Mouse (Mus musculus) lung, embryonic 16.5 days (tissue): ENCODE data around the gene Mcl1. TPM values are rescaled to one million over a fixed set of nuclear protein-coding genes. Genes with fewer than 3 reads are reported as not detected.

Experiments
- ATAC-seq: fragments of 200-750 bp; cut with Nextera tagmentation; 2 replicates; pipeline ENCODE4 v1.8.0; 2017; ENCODE audit warnings: low read depth, mild to moderate bottlenecking, moderate library complexity
- H3K27ac ChIP-seq: fragments of 300-500 bp; sonication (generic); 2 replicates; pipeline ENCODE4 v1.5.1; 2014; ENCODE audit warnings: mild to moderate bottlenecking, control low read depth, low read length
- H3K27me3 ChIP-seq: fragments of 300-500 bp; sonication (generic); 2 replicates; pipeline ENCODE4 v1.6.1; 2014; ENCODE audit warnings: low read depth, low read length, mixed read lengths; ENCODE audit not compliant: control insufficient read depth, insufficient read depth
- H3K36me3 ChIP-seq: fragments of 300-500 bp; sonication (generic); 2 replicates; pipeline ENCODE4 v1.6.1; 2014; ENCODE audit warnings: low read length; ENCODE audit not compliant: control insufficient read depth, insufficient read depth
- H3K4me1 ChIP-seq: fragments of 300-500 bp; sonication (generic); replicated peaks from 2 replicates; pipeline ENCODE4 v1.6.1; 2014; ENCODE audit warnings: low read length, mixed read lengths; ENCODE audit not compliant: control insufficient read depth, insufficient read depth
- H3K4me2 ChIP-seq: fragments of 300-500 bp; sonication (generic); 2 replicates; pipeline ENCODE4 v1.6.1; 2014; ENCODE audit warnings: low read depth, low read length, control low read depth
- H3K4me3 ChIP-seq: fragments of 300-500 bp; sonication (generic); 2 replicates; pipeline ENCODE4 v1.5.1; 2014; ENCODE audit warnings: mild to moderate bottlenecking, low read length, control low read depth
- H3K9ac ChIP-seq: fragments of 300-500 bp; sonication (generic); 2 replicates; pipeline ENCODE4 v1.6.1; 2014; ENCODE audit warnings: low read length, control low read depth
- H3K9me3 ChIP-seq: fragments of 300-500 bp; sonication (generic); 2 replicates; pipeline ENCODE4 v1.6.1; 2016; ENCODE audit warnings: low read length; ENCODE audit not compliant: control insufficient read depth
- WGBS: fragments of 180-500 bp; shearing (Covaris S2); extraction: QIAGEN DNeasy Blood & Tissue Kit; methylation state at CpG from one replicate; pipeline ENCODE4 v1.1.7; 2014; 5-methylcytosine and 5-hydroxymethylcytosine counted together
- polyA plus RNA-seq: library from polyadenylated mRNA; unstranded; fragments of >200 nt; fragmentation: Nextera tagmentation; extraction: Ambion mirVana; gene quantifications from 2 replicates; pipeline ENCODE4 v1.2.1, GENCODE M21; 2015

Gene Mcl1
- polyA plus RNA-seq, 1 experiment from 2014 or later, result 31.7 TPM

GRCm38 (mm10) chr3:95645313-95646235 lies 13.0 kb upstream of the Mcl1 start:
- Histone ChIP-seq H3K4me3 (no peak overlapping the region), H3K27ac (no peak overlapping the region), H3K36me3 (no peaks in the 10 kb centered on the region), H3K9ac (no peak overlapping the region), H3K9me3 (no peaks in the 10 kb centered on the region), H3K27me3 (no peaks in the 10 kb centered on the region), H3K4me1 (peaks cover 4% of the 10 kb centered on the region), H3K4me2 (no peak overlapping the region)
- ATAC-seq, result no peak
- WGBS, result 54% methylated on average over 10 of the region's 10 CpGs

DNA sequence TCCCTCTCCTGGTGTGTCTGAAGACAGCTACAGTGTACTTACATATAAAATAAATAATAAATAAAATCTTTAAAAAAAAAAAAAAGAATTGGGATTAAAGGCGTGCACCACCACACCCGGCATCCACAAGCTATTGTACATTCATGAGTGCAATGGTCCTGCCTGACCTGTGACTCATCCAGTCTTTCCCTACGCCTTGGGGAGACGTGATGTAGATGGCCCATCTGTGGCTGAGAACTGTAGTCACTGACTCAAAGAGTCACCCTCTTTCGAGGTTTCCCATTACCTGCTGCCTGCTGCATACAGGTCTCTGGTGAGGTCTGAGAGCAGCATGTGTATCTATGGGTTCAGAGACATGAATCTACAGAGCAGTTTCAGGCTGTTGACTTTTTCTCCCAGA lies 10.6 kb upstream of the Mcl1 start:
- H3K27me3 ChIP-seq, result no peaks in the 10 kb centered on the region
- H3K27ac ChIP-seq, result no peak overlapping the region
- H3K4me3 ChIP-seq, result no peak overlapping the region
- no peak for ATAC-seq
- no peak overlapping the region for H3K4me2 ChIP-seq
- H3K9ac ChIP-seq, result no peak overlapping the region
- no peaks in the 10 kb centered on the region for H3K9me3 ChIP-seq
- no peaks in the 10 kb centered on the region for H3K36me3 ChIP-seq
- peaks cover 9% of the 10 kb centered on the region for H3K4me1 ChIP-seq
- WGBS, result 89% methylated on average over 5 of the region's 5 CpGs

GRCm38 (mm10) chr3:95650276-95651032 lies 8.1 kb upstream of the Mcl1 start:
- peak; percentile 23 for ATAC-seq
- no peak overlapping the region for H3K9ac ChIP-seq
- H3K4me1 ChIP-seq, result peaks cover 9% of the 10 kb centered on the region
- H3K9me3 ChIP-seq, result no peaks in the 10 kb centered on the region
- H3K27ac ChIP-seq, result peak overlapping the region; percentile 23
- H3K4me3 ChIP-seq, result no peak overlapping the region
- no peaks in the 10 kb centered on the region for H3K36me3 ChIP-seq
- H3K27me3 ChIP-seq, result no peaks in the 10 kb centered on the region
- 46% methylated on average over 6 of the region's 6 CpGs for WGBS
- no peak overlapping the region for H3K4me2 ChIP-seq

DNA sequence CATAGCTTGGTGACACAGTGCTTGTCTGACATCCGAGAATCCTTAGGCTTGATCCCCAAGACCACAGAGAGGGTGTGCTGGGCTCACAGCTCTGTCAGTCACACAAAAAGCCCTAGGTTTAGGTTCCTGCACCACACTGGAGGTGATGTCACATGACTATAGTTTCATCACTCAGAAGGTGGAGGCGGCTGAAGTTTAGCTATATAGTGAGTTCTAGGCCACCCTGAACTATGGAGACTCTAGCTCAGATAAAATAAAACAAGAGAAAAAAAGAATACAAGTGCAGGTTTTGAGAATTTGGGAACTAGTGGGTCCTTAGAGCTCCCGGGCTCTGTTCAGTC lies 7.6 kb upstream of the Mcl1 start:
- Histone ChIP-seq H3K4me2 (no peak overlapping the region), H3K27me3 (no peaks in the 10 kb centered on the region), H3K4me1 (peaks cover 9% of the 10 kb centered on the region), H3K4me3 (no peak overlapping the region), H3K9me3 (no peaks in the 10 kb centered on the region), H3K36me3 (no peaks in the 10 kb centered on the region), H3K9ac (no peak overlapping the region), H3K27ac (peak overlapping the region; percentile 23)
- 74% methylated on average over 3 of the region's 3 CpGs for WGBS
- no peak for ATAC-seq

GRCm38 (mm10) chr3:95651391-95652203 lies 7.0 kb upstream of the Mcl1 start:
- ATAC-seq, result no peak
- Histone ChIP-seq H3K27ac (peak overlapping the region; percentile 23; the same call in 1 of the 2 replicates), H3K36me3 (no peaks in the 10 kb centered on the region), H3K4me1 (peaks cover 9% of the 10 kb centered on the region), H3K27me3 (no peaks in the 10 kb centered on the region), H3K9ac (no peak overlapping the region), H3K9me3 (no peaks in the 10 kb centered on the region), H3K4me2 (no peak overlapping the region), H3K4me3 (no peak overlapping the region)
- WGBS, result 80% methylated on average over 16 of the region's 16 CpGs

GRCm38 (mm10) chr3:95652204-95652811 lies 6.3 kb upstream of the Mcl1 start:
- Histone ChIP-seq H3K36me3 (no peaks in the 10 kb centered on the region), H3K4me3 (no peak overlapping the region), H3K9ac (no peak overlapping the region), H3K27ac (no peak overlapping the region), H3K27me3 (no peaks in the 10 kb centered on the region), H3K4me2 (no peak overlapping the region), H3K9me3 (no peaks in the 10 kb centered on the region), H3K4me1 (peaks cover 9% of the 10 kb centered on the region)
- 57% methylated on average over 7 of the region's 7 CpGs for WGBS
- ATAC-seq, result no peak

GRCm38 (mm10) chr3:95652871-95653270 lies 5.7 kb upstream of the Mcl1 start:
- Histone ChIP-seq H3K9ac (no peak overlapping the region), H3K4me3 (no peak overlapping the region), H3K9me3 (no peaks in the 10 kb centered on the region), H3K4me1 (peaks cover 9% of the 10 kb centered on the region), H3K27ac (peak overlapping the region; percentile 83), H3K36me3 (no peaks in the 10 kb centered on the region), H3K27me3 (no peaks in the 10 kb centered on the region), H3K4me2 (no peak overlapping the region)
- 21% methylated on average over 6 of the region's 6 CpGs for WGBS
- ATAC-seq, result no peak

DNA sequence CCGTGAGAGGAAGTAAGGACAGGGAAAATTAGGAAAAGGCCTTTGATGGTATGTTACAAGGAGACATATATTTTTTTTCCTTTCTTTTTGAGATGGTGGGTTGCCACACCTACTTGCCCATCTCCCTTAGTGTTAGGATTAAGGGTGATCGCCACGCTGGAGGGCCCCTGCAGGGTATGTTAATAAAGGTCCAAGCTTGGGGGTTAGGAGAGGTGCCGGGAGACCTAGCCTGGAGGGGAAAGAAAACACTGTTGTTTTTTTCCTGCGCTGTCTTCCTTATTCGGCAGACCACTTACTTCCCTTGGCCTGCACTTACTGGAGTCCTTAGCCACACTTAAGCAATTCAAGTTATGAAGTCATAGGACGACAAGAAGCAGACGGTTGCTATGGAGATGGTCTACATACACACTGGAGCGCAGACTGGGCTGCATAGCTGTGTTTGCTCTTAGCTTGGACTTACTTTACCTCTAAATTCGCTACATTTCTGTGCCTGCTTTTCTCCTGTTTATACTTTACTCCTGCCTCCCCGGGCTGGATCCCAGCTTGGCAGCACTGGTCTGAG lies 5.0 kb upstream of the Mcl1 start:
- peak; percentile 76 for ATAC-seq
- Histone ChIP-seq H3K4me1 (peaks cover 9% of the 10 kb centered on the region), H3K27ac (peak overlapping the region; percentile 83), H3K27me3 (no peaks in the 10 kb centered on the region), H3K9me3 (no peaks in the 10 kb centered on the region), H3K9ac (no peak overlapping the region), H3K4me2 (peak overlapping the region; percentile 42), H3K4me3 (no peak overlapping the region), H3K36me3 (no peaks in the 10 kb centered on the region)
- 15% methylated on average over 11 of the region's 11 CpGs for WGBS
